In genomic region chr2:165868522-165869175, GRCm38 (mm10) we compare ENCODE assay signal across 8 mouse cellular contexts. TPM values are rescaled to one million over a fixed set of nuclear protein-coding genes. Genes with fewer than 3 reads are reported as not detected.
DNase-seq lines count a peak whose midpoint lies in the region; TF ChIP-seq lines count a peak whose summit lies in the region.

No protein-coding gene starts in this region.

- intact Hi-C loops in heart, adult 2 months (cut with DNase I), result no loop called here

- DNase-seq in cerebellum, adult 9-11 months, result peak; percentile 63
- DNase-seq in cerebellum, postnatal 36 days, result no peak
- peak; percentile 58 to 77 for DNase-seq in heart, adult 2 months
- peak; percentile 62 for DNase-seq in kidney, adult 9 months
- DNase-seq in lung, postnatal 36 days, result peak; percentile 87
- no peak for DNase-seq in testis, postnatal 14 days (ENCODE audit: low spot score)
- DNase-seq in thymus, postnatal 25 days, result no peak
- no peak for DNase-seq in gastrocnemius, adult 18-20 months (ENCODE audit: low spot score)

- H3K36me3 ChIP-seq in heart, adult 2 months (ENCODE audit: control insufficient read depth, insufficient read depth, low read length), result peaks cover 17% of the 10 kb centered on the region

- peaks cover 4% of the 10 kb centered on the region for H3K79me2 ChIP-seq in heart, adult 2 months (replicated peaks; ENCODE audit: control insufficient read depth, insufficient read depth, low read length)

- TF ChIP-seq CTCF in heart, adult 2 months (IDR thresholded peaks at IDR 0.05), result no peak

- peak; percentile 90 for TF ChIP-seq EP300 in heart, adult 2 months (IDR thresholded peaks at IDR 0.05; ENCODE audit: insufficient read depth, low read depth, low read length)

- 33% methylated on average over 8 of the region's 8 CpGs for WGBS in heart, adult 2 months

- no peak overlapping the region for H3K9ac ChIP-seq in heart, adult 2 months (ENCODE audit: low read depth, low read length)

- TF ChIP-seq POLR2A in heart, adult 2 months (IDR thresholded peaks at IDR 0.05; ENCODE audit: insufficient read depth, low read depth, low read length), result 0 out of 2 replicates have a peak, but pooled peaks have one; percentile 21

- no peaks in the 10 kb centered on the region for H3K27me3 ChIP-seq in heart, adult 2 months (ENCODE audit: control insufficient read depth, insufficient read depth, low read length)

- peaks cover 36% of the 10 kb centered on the region for H3K4me1 ChIP-seq in heart, adult 2 months (ENCODE audit: control insufficient read depth, insufficient read depth, low read length)

- H3K27ac ChIP-seq in heart, adult 2 months, result peak overlapping the region; percentile 49

- no peak overlapping the region for H3K4me3 ChIP-seq in heart, adult 2 months

RNA-seq across cellular contexts. Expression of gene Zmynd8, which starts 30.2 kb away (rescaled TPM):
- 10 to 100 TPM; 44.4 to 47.2 TPM for total RNA-seq in heart, adult 2 months (2021)
- 20.4 and 31.2 TPM in 2 replicates for polyA plus RNA-seq in heart, adult 2 months (2012; rRNA removed)
- 10 to 100 TPM; 16.4 to 17.2 TPM for total RNA-seq in gastrocnemius, adult 18-20 months (2021)

Comparison
In these comparisons a context has a peak if more than half of its experiments do, and no peak if none do; other contexts are left out.
1. DNase-seq: peak in cerebellum, adult 9-11 months (single experiment), heart, adult 2 months (2 of 2), kidney, adult 9 months (single experiment) and lung, postnatal 36 days (single experiment); none in cerebellum, postnatal 36 days (0 of 2), testis, postnatal 14 days (single experiment), thymus, postnatal 25 days (single experiment) and gastrocnemius, adult 18-20 months (single experiment).